Mouse (Mus musculus) urinary bladder, adult 2 months (tissue): Measurements from ENCODE around the gene Satb2. TPM values are rescaled to one million over a fixed set of nuclear protein-coding genes. Genes with fewer than 3 reads are reported as not detected.
A peak's percentile ranks its signal among the peaks of the same experiment; 100 is the strongest.

Experiments used
- DNase-seq: peaks from one replicate; pipeline ENCODE4 v3.0.0; 2022; ENCODE audit warnings: low spot score
- polyA plus RNA-seq: library from polyadenylated mRNA; depleted of rRNA; stranded (reverse); fragments of >200 nt; gene quantifications from 2 replicates; pipeline ENCODE4 v1.2.3, GENCODE M21; 2012

The Satb2 gene
- polyA plus RNA-seq, 1 experiment, result 0.34 TPM

DNA sequence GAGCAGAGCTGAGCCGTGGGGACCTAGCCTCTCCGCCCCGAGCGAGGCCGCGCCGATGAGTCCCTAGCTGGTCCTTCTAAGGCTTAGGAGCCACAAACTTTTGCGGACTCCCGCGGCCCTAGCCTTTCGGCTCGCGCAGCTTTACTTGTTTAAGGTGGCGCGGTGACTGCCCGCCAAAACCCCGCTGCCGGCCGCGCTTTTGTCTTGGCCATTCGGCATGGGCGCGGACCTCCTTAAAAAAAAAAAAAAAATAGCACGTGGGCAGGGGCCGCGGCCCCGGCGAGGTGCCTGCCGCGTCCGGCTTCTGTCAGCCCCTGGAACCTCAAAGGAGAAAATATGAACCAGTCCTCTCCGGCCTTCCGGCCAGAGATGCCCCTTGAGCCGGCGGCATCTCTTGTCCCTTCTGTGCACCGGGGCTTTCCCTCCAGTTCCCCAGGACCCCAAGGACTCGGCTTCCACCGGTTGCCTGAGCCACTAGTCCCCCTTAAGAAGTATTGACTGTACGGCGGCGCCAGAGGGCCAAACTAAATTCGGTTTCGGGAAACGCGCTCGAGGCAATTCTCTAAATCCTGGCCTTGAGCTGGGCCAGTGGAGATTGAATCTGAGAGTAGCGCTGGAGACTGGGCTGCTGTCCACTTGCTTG is 5.4 kb downstream of the Satb2 start:
- DNase-seq, result peak; percentile 97

DNA sequence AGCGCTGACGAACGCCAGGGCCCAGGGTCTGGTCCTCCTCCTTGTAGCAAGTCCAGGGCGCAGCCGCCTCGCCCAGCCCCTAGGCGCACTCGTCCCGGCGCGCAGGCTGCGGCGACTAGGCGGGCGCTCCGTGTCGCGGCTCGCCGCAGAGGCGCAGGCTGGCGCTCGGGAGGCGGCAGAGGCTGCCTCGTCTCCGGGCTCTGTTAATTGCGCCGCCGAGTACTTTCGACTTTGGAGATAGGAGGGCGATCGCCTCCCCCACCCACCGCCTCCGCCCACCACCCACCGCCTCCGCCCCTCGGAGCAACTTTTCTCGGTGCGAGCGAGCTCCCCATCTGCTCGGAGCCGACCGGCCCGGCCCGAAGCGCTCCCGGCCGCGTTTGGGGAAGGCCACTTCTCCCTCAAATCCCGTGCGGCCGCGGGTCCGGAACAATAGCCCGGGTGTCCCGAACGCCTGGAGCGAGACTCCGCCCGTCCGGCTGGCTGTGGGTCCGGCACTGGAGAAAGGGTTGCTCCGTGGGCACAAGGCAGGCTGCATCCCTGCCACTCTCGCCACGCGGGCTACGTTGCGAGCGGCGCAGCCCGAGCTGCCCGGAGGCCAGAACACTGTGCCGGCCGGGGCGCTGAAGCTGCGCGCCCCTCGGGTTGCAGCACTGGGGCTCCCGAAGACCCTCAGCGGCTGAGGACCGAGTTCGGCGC is 6.0 kb downstream of the Satb2 start:
- DNase-seq, result peak; percentile 54

- no peak for DNase-seq
Measured at GRCm38 (mm10) chr1:56971942-56972250, 6.6 kb downstream of the Satb2 start.

GRCm38 (mm10) chr1:56971441-56971861 is 7.0 kb downstream of the Satb2 start:
- no peak for DNase-seq

- DNase-seq, result no peak
Measured at GRCm38 (mm10) chr1:56970740-56971141, 7.7 kb downstream of the Satb2 start.

DNA sequence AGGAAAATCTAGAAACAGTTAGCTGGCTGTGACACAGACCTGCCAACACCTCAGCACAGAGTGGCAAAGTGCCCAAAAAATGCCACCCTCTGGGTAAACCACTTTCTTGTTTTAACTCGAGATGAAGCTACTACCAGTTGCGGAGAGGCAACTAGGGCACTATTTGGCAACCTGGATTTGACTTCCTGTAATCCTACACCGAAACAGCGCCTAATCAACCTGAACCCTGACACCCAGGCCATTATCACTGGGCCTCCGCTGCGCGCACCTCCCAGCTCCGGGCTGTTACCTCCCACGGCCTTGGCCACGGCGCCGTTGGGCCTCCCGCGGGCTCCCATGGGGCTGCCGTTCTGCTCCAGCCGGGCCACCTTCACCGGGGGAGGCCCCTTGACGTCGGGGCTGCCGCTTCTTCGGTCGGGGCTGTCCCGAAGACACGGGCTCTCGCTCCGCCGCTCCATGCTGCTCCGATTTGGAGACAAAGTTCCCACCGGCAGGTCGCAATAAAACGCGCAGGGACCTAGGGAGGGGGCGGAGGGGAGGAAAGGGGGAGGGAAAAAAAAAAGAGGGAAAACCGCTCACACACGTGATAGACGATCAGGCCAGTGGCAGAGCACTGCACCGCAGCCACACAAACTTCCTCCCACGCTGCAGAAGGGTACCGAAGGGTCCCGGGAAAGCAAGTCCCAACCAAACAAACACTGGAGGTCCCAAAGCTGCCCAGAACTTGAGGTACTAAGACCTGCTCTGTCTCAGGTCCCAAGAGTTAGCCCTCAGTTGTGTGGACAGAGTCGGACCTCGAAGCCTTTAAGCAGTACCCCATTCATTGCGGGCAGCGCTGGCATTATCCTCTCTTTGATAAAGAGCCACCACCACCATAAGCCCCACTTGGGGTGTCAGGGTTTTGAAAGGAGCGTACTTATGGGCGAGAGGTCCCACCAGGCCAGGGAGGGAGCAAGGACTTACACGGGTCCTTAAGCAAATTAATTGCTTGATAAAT is 8.8 kb downstream of the Satb2 start:
- no peak for DNase-seq

DNA sequence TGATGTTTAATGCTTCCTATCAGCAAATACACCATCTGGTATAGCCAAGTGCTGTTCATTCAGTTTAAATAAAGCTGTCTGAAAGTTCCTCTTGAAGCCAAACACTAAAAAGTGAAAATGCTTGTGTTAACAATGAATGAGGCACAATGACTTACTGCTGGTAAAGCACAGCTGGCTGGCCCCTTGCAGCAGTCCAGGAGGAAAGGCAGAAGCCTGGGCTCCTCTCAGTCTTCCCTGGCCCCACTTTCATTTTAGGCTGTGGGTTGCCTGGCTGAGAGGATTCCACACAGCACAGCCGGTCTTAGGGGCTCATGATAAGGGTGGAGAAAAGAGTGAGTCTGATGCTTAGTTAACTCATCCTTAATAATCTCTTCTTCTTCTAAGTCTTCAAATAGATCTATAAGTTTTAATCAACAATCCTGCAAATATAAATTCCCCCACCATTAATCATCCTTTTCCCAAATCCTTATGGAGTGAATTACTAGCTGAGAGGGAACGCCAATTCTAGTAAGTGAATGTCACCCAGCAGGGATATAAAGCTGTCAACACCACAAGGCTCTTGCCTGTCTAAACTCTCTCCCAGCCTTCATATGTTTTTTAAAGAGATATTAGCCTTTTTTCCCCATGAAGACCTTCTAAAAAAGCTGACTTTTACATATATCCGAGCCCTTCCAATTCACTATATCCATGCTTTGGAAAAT is 12.4 kb downstream of the Satb2 start:
- no peak for DNase-seq

GRCm38 (mm10) chr1:56964493-56964892 is 14.0 kb downstream of the Satb2 start:
- no peak for DNase-seq

DNA sequence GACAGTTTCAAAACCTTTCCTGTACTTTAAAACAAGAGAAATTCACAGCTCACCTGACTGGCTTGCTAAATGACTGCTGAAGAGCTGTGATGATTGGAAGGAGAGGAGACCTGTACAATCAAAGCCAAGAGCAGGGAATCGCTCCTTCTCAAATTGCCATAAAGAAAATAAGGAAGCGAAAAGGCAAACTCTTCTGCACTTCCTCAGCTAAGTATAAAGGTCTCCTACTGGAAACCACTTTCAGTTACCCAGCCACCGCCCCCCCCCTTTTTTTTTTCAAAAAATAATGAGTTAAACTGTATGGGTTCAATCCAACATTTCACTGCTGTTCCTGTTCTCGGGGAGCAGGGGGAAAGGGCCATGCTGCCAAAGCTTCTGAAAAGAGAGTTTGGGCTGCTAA is 15.2 kb downstream of the Satb2 start:
- no peak for DNase-seq

- DNase-seq, result no peak
Measured at GRCm38 (mm10) chr1:56958996-56959395, 19.5 kb downstream of the Satb2 start.

- DNase-seq, result no peak
Measured at GRCm38 (mm10) chr1:56957942-56958341, 20.5 kb downstream of the Satb2 start.

DNA sequence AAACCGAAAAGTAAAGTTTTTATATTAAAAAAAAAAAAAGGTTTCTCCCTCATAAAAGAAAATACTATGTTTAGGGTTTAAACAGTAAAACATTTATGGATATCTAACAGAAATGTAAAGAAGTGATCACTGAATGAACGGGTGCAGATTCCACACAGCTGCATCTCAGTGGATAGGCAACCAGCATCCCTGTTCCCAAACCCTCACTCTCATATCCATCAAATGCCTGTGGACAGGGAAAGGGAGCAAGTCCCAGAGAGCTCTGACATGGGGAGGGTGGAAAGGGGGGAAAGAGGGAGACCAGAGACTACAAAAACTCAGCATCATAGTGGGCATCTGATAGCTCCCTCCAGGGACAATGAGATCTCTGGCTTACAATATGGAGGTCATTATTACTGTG is 21.6 kb downstream of the Satb2 start:
- no peak for DNase-seq

DNA sequence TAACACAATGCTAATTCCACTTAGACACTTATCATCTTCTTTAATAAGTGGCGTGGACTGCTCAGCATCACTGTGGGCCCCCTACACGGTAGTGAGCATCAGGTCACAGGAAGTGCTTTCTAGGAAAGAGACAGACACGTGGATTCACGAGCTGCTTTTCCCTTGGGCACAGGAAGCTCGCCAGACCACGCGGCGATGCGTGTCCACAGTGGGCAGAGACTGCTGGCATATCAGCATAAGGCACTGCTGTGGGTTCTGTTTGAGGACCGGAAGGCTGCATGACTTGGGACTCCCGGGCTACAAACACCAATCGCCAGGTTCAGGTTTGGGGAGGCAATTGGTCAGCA is 22.7 kb downstream of the Satb2 start:
- no peak for DNase-seq

GRCm38 (mm10) chr1:56955055-56955738 is 23.3 kb downstream of the Satb2 start:
- DNase-seq, result no peak

DNA sequence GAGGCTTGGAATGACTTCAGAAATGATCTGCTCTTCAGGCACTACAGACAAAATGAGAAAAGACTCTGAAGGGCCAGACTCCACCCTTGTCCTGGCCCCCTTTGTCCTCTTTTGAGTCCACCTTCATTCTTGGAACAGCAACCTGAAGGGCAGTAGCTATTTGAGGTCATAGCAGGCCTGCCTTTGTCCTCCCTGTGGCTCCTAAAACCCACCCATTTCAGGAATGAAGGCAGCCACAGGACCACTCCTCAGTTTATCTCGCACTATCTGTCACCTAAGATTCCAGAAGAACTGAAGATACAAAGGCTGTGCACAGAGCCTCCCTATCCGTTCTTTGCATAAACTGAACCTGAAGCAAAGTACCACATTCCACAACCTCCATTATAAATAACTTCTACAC is 24.9 kb downstream of the Satb2 start:
- no peak for DNase-seq

- no peak for DNase-seq
Measured at GRCm38 (mm10) chr1:56951980-56952379, 26.5 kb downstream of the Satb2 start.

DNA sequence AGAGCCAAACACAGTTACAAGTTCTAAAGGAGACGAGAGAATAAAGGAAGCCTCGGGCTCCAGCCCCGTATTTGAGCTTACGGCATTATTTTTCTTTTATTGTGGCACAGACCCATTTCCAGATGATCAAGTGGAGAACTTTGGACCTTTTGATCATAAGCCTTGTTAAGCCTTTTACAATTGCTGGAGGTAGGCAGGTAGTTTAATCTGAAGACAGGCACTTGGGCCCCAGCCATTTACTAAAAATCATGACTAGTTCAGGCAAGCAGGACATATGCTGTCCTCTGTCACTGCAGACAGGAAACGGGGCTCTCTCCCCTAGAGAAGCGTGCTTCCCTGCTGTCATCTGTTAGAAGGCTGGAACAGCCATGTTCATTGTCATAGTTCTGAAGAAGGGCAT is 26.9 kb downstream of the Satb2 start:
- DNase-seq, result no peak

- DNase-seq, result no peak
Measured at GRCm38 (mm10) chr1:56939432-56939831, 39.0 kb downstream of the Satb2 start.

GRCm38 (mm10) chr1:56938432-56938831 is 40.0 kb downstream of the Satb2 start:
- no peak for DNase-seq

DNA sequence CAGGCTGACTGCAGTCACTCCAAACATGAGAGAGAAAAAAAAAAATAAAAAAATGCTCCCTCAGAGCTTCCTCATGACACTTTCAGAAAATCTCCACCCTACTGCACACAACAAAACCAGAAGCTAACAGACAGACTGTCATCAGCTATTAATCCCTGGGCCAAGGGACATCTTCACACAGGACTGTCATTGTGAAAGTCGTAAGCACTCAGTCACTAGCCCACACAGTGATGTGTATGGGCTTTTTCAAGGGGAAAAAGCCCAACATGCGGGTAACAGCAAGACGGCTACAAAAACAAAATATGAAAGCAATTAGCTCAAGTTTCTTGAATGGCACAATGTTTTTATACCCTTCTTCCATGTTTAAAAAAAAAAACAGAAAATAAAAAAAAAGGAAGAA is 41.9 kb downstream of the Satb2 start:
- DNase-seq, result no peak

DNA sequence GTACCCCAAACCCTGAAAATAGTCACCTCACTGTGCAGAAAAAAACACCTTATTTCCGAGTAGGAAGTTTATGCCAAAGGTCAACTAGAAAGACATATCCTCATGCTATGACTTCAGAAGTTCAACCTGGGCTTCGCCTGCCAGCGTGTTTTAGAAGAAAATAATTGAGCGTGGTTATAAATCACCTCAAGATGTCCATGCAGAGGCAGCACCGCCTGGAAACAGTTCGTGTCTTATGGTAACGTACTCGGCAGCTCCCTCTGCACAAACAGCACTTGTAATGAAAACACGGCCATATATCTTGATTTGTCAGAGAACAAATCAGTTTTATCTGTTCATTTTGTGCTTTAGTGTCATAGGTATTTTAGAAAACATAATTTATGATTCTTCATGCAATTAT is 44.6 kb downstream of the Satb2 start:
- DNase-seq, result no peak

- no peak for DNase-seq
Measured at GRCm38 (mm10) chr1:56930096-56930495, 48.4 kb downstream of the Satb2 start.
